Mouse (Mus musculus) testis, adult 2 months (tissue): Measurements from ENCODE around the gene Ralgps1. TPM values are rescaled to one million over a fixed set of nuclear protein-coding genes. Genes with fewer than 3 reads are reported as not detected.

Experiments
- H3K27ac ChIP-seq: fragments of 200-500 bp; 2 replicates; pipeline ENCODE4 v1.5.1; 2012; ENCODE audit warnings: low read depth, low read length; ENCODE audit not compliant: control insufficient read depth, insufficient read depth
- H3K27me3 ChIP-seq: fragments of 200-500 bp; 2 replicates; pipeline ENCODE4 v1.6.1; 2012; ENCODE audit warnings: mild to moderate bottlenecking, low read length, moderate library complexity; ENCODE audit not compliant: control insufficient read depth, insufficient read depth
- H3K36me3 ChIP-seq: fragments of 200-500 bp; 2 replicates; pipeline ENCODE4 v1.6.1; 2012; ENCODE audit warnings: mild to moderate bottlenecking, low read length; ENCODE audit not compliant: control insufficient read depth, insufficient read depth
- H3K4me1 ChIP-seq: fragments of 200-500 bp; 2 replicates; pipeline ENCODE4 v1.6.1; 2012; ENCODE audit warnings: low read length; ENCODE audit not compliant: control insufficient read depth, insufficient read depth
- H3K4me3 ChIP-seq: fragments of 200-500 bp; 2 replicates; pipeline ENCODE4 v1.5.1; 2012; ENCODE audit warnings: low read depth, mild to moderate bottlenecking, low read length, moderate library complexity, mixed read lengths; ENCODE audit not compliant: control insufficient read depth
- CTCF ChIP-seq: fragments of 200-500 bp; IDR thresholded peaks from 2 replicates; pipeline ENCODE4 v1.5.1; 2012; ENCODE audit warnings: low read depth, mild to moderate bottlenecking, inconsistent platforms, low read length, moderate library complexity; ENCODE audit not compliant: control insufficient read depth, insufficient read depth, insufficient replicate concordance
- POLR2A ChIP-seq: fragments of 200-500 bp; IDR thresholded peaks from 2 replicates; pipeline ENCODE4 v1.6.1; 2012; ENCODE audit warnings: low read depth, mild to moderate bottlenecking, inconsistent platforms, low read length, moderate library complexity; ENCODE audit not compliant: control insufficient read depth
- polyA plus RNA-seq: library from polyadenylated mRNA; depleted of rRNA; stranded (reverse); fragments of >200 nt; gene quantifications from 2 replicates; pipeline ENCODE4 v1.2.3, GENCODE M21; 2012

Ralgps1 gene
- polyA plus RNA-seq, 1 experiment: 33.0 TPM

DNA sequence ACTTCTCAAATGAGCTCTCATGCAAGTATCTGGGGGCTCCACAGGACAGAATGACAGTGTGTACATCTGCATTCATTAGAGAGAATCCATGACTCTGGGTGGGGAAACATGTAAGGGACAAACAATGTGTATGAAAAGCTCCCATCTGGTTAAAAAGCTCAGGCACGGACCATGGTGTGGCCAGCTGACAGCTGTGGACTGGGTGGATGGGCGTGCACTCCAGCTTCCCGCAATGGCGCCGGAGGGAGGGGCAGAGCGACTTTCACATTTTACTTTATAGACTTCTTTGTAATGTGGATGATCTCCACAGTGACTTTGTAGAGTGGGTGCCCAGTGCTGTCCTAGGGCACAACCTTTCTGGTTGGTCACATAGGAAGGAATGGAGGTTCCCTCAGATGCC is 118.5 kb downstream of the Ralgps1 start:
- TF ChIP-seq POLR2A: no peak
- TF ChIP-seq CTCF: no peak
- Histone ChIP-seq H3K4me1 (no peaks in the 10 kb centered on the region), H3K36me3 (no peaks in the 10 kb centered on the region; the same call in 1 of the 2 replicates)

DNA sequence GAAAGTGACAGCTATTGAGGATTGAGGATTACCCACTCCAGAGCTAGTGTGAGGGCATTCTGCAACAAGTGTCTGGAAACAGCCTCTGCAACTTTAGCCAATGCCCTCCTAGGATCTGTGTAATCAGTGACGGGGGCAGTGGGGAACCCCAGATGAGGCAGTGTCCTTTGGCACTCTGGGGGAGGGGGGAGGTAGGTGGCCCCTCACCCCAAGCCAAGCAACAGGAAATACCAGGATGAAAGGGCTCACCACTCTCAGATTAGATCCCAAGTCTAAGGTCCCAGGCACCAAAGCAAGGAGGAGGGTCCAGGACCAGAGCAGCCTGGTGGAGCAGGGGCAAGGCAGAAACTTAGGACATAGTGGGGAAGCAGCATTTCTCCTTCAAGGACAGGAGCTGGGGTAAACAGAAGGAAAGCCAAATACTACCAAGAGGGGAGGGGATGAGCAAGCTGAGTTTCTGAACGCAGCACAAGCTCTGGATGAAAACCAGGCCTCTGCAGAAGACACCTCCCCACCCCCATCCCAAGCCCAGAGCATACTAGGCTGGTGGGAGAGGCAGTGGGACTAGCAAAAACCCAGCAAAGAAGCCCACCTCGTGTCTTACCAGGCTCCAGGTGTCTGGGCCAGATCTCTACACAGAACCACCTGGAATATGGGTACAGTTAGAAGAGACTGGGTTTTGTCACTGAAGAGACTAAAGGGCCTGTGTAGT is 121.2 kb downstream of the Ralgps1 start:
- TF ChIP-seq CTCF: no peak
- TF ChIP-seq POLR2A: no peak
- Histone ChIP-seq H3K4me3 (no peak overlapping the region), H3K4me1 (peaks cover 3% of the 10 kb centered on the region; the same call in 1 of the 2 replicates), H3K27ac (no peak overlapping the region), H3K27me3 (no peaks in the 10 kb centered on the region), H3K36me3 (no peaks in the 10 kb centered on the region; the same call in 1 of the 2 replicates)

More for the DNA sequence above, 118.5 kb downstream of the Ralgps1 start:
- no peak overlapping the region for H3K4me3 ChIP-seq
- H3K27me3 ChIP-seq: no peaks in the 10 kb centered on the region
- no peak overlapping the region for H3K27ac ChIP-seq

GRCm38 (mm10) chr2:33248549-33248948 is 122.7 kb downstream of the Ralgps1 start:
- Histone ChIP-seq H3K27ac (no peak overlapping the region), H3K36me3 (no peaks in the 10 kb centered on the region; the same call in 1 of the 2 replicates), H3K4me3 (no peak overlapping the region), H3K27me3 (no peaks in the 10 kb centered on the region), H3K4me1 (peaks cover 3% of the 10 kb centered on the region; the same call in 1 of the 2 replicates)
- TF ChIP-seq POLR2A (no peak), CTCF (no peak)

DNA sequence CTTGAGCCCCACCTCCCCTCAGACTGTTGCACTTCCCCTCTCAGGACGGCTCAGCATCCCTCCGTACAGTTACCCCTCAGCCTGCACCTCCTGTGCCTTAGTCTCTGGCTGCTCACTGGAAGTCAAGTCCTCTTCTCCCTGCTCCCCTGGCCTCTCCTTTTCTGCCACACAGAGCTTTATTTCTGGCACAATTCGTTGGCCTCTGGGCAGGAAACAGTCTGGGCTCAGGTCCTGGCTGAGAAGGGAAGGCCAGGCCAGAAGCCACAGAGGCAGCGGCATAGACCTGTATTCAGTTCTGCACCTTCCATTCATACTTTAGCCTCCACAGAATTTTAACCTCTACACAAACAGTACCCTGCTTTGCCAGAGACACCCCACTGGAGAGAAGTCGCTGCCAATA is 124.4 kb downstream of the Ralgps1 start:
- Histone ChIP-seq H3K27me3 (no peaks in the 10 kb centered on the region), H3K36me3 (no peaks in the 10 kb centered on the region; the same call in 1 of the 2 replicates), H3K4me3 (no peak overlapping the region), H3K27ac (no peak overlapping the region), H3K4me1 (peaks cover 3% of the 10 kb centered on the region; the same call in 1 of the 2 replicates)
- TF ChIP-seq POLR2A: no peak

GRCm38 (mm10) chr2:33245350-33245749 is 125.9 kb downstream of the Ralgps1 start:
- no peak overlapping the region for H3K4me3 ChIP-seq
- no peaks in the 10 kb centered on the region for H3K27me3 ChIP-seq
- H3K27ac ChIP-seq: no peak overlapping the region
- peaks cover 3% of the 10 kb centered on the region; the same call in 1 of the 2 replicates for H3K4me1 ChIP-seq
- TF ChIP-seq CTCF (no peak), POLR2A (no peak)
- H3K36me3 ChIP-seq: no peaks in the 10 kb centered on the region; the same call in 1 of the 2 replicates

- Histone ChIP-seq H3K36me3 (no peaks in the 10 kb centered on the region; the same call in 1 of the 2 replicates), H3K4me3 (no peak overlapping the region), H3K4me1 (peaks cover 3% of the 10 kb centered on the region; the same call in 1 of the 2 replicates), H3K27ac (no peak overlapping the region), H3K27me3 (no peaks in the 10 kb centered on the region)
- no peak for TF ChIP-seq CTCF
- TF ChIP-seq POLR2A: no peak
Observed at GRCm38 (mm10) chr2:33244880-33245279, 126.4 kb downstream of the Ralgps1 start.

DNA sequence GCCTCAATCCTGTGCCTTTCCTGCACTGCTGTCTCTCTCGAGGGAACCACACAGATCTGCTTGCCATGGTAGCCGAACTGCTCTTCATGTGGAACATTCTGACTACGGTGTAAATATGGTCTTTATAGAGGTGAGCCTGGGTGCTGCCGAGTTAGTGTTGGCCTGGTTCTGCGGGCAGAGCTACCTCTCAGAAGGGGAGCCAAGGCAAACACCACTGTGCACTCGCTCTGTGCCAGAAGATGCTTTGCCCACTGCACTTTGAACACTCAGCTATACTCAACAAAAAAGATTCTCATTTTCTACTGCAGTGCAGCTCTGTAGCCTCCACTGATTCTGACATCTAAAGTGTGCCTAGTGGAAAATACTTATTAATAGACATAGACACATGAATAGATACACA is 133.7 kb downstream of the Ralgps1 start:
- no peak overlapping the region for H3K27ac ChIP-seq

More for the DNA sequence above, 133.7 kb downstream of the Ralgps1 start:
- no peaks in the 10 kb centered on the region for H3K27me3 ChIP-seq
- TF ChIP-seq CTCF: no peak
- TF ChIP-seq POLR2A: no peak
- H3K36me3 ChIP-seq: no peaks in the 10 kb centered on the region; the same call in none of the 2 replicates
- H3K4me1 ChIP-seq: no peaks in the 10 kb centered on the region
- no peak overlapping the region for H3K4me3 ChIP-seq
